Mouse (Mus musculus) MEL (cell line): ENCODE measurements at regions not wholly inside any gene's neighbourhood (a gene's known extent, or its start where the extent isn't known, plus 50 kb on each side); places are given as distances from the start of the nearest gene placed in this dataset.

Experiments used
- DNase-seq: peaks from one replicate; pipeline ENCODE4 v3.0.0; 2011; ENCODE audit warnings: low read depth, low spot score
- H3K27ac ChIP-seq: 2 replicates; pipeline ENCODE4 v1.5.1; 2012; ENCODE audit warnings: low read depth, mild to moderate bottlenecking, control low read depth, low read length, moderate library complexity; ENCODE audit not compliant: control insufficient read depth
- H3K27me3 ChIP-seq, 2 experiments: fragments of 150-350 bp in 1 of 2; sonication (generic) in 1 of 2; 2 replicates each; pipeline ENCODE4 v1.6.1; 2012; ENCODE audit warnings: low read length in 2 of 2, mild to moderate bottlenecking in 2 of 2, improper control_type of control experiment in 1 of 2, moderate library complexity in 1 of 2; ENCODE audit not compliant: insufficient read depth in 2 of 2, control insufficient read depth in 1 of 2
- H3K36me3 ChIP-seq, 2 experiments: 2 replicates each; pipeline ENCODE4 v1.6.1; 2012 to 2014; ENCODE audit warnings: low read length in 2 of 2, improper control_type of control experiment in 1 of 2, inconsistent platforms in 1 of 2, mild to moderate bottlenecking in 1 of 2; ENCODE audit not compliant: insufficient read depth in 2 of 2, control insufficient read depth in 1 of 2
- H3K4me1 ChIP-seq, 2 experiments: fragments of 150-350 bp in 1 of 2; sonication (generic) in 1 of 2; 2 replicates each; pipeline ENCODE4 v1.6.1; 2012; ENCODE audit warnings: low read length in 2 of 2, improper control_type of control experiment in 1 of 2, mild to moderate bottlenecking in 1 of 2; ENCODE audit not compliant: insufficient read depth in 2 of 2, control insufficient read depth in 1 of 2
- H3K4me3 ChIP-seq, 2 experiments: fragments of 150-350 bp in 1 of 2; sonication (generic) in 1 of 2; 2 replicates each; pipeline ENCODE4 v1.5.1; 2012; ENCODE audit warnings: low read depth in 2 of 2, low read length in 2 of 2, mild to moderate bottlenecking in 2 of 2, moderate library complexity in 2 of 2, control low read depth in 1 of 2, improper control_type of control experiment in 1 of 2; ENCODE audit not compliant: control insufficient read depth in 1 of 2, insufficient read depth in 1 of 2
- H3K79me2 ChIP-seq: 2 replicates; pipeline ENCODE4 v1.6.1; 2012; ENCODE audit warnings: mild to moderate bottlenecking, low read length, moderate library complexity; ENCODE audit not compliant: control insufficient read depth, poor library complexity, insufficient read depth
- H3K9ac ChIP-seq: 2 replicates; pipeline ENCODE4 v1.6.1; 2012; ENCODE audit warnings: low read depth, mild to moderate bottlenecking, control low read depth, low read length, moderate library complexity; ENCODE audit not compliant: control insufficient read depth, poor library complexity, severe bottlenecking
- H3K9me3 ChIP-seq: fragments of 150-350 bp; sonication (generic); replicated peaks from 2 replicates; pipeline ENCODE4 v1.6.1; 2012; ENCODE audit warnings: mild to moderate bottlenecking, low read length, improper control_type of control experiment, moderate library complexity; ENCODE audit not compliant: insufficient read depth
- CHD1 ChIP-seq: IDR thresholded peaks from 2 replicates; pipeline ENCODE4 v1.6.1; 2012; ENCODE audit warnings: low read depth, mild to moderate bottlenecking, inconsistent platforms, low read length, improper control_type of control experiment
- CHD2 ChIP-seq: IDR thresholded peaks from 2 replicates; pipeline ENCODE4 v1.6.1; 2011; ENCODE audit warnings: low read length, improper control_type of control experiment
- CTCF ChIP-seq, 3 experiments: IDR thresholded peaks in 2 of 3; conservative IDR thresholded peaks in 1 of 3; 2 replicates each; pipeline ENCODE4 v1.5.1; 2011 to 2012; ENCODE audit warnings: low read length in 3 of 3, low read depth in 2 of 3, mild to moderate bottlenecking in 2 of 3, improper control_type of control experiment in 1 of 3, inconsistent platforms in 1 of 3, mixed read lengths in 1 of 3, moderate library complexity in 1 of 3; ENCODE audit not compliant: control insufficient read depth in 1 of 3, insufficient read depth in 1 of 3, poor library complexity in 1 of 3, severe bottlenecking in 1 of 3
- E2F4 ChIP-seq: IDR thresholded peaks from 2 replicates; pipeline ENCODE4 v1.6.1; 2011; ENCODE audit warnings: low read depth, low read length, improper control_type of control experiment, borderline replicate concordance
- GABPA ChIP-seq: IDR thresholded peaks from 2 replicates; pipeline ENCODE4 v1.6.1; 2012; ENCODE audit warnings: low read depth, mild to moderate bottlenecking, inconsistent platforms, low read length, improper control_type of control experiment, moderate library complexity
- GATA1 ChIP-seq: IDR thresholded peaks from 2 replicates; pipeline ENCODE4 v1.6.1; 2011; ENCODE audit warnings: low read depth, low read length, improper control_type of control experiment
- HCFC1 ChIP-seq: IDR thresholded peaks from 2 replicates; pipeline ENCODE4 v1.6.1; 2012; ENCODE audit warnings: low read depth, mild to moderate bottlenecking, inconsistent platforms, low read length, improper control_type of control experiment, moderate library complexity
- JUND ChIP-seq: IDR thresholded peaks from 2 replicates; pipeline ENCODE4 v1.6.1; 2011; ENCODE audit warnings: low read depth, mild to moderate bottlenecking, improper control_type of control experiment, low read length
- MAZ ChIP-seq: IDR thresholded peaks from 2 replicates; pipeline ENCODE4 v1.6.1; 2012; ENCODE audit warnings: low read depth, mild to moderate bottlenecking, inconsistent platforms, low read length, improper control_type of control experiment
- MEF2A ChIP-seq: IDR thresholded peaks from 2 replicates; pipeline ENCODE4 v1.6.1; 2014; ENCODE audit warnings: low read depth, mild to moderate bottlenecking, inconsistent platforms, low read length, improper control_type of control experiment; ENCODE audit not compliant: poor library complexity, insufficient replicate concordance, severe bottlenecking; ENCODE audit errors: extremely low read depth
- MXI1 ChIP-seq: IDR thresholded peaks from 2 replicates; pipeline ENCODE4 v1.6.1; 2011; ENCODE audit warnings: mild to moderate bottlenecking, low read depth, low read length, improper control_type of control experiment
- MYB ChIP-seq: IDR thresholded peaks from 2 replicates; pipeline ENCODE4 v1.6.1; 2011; ENCODE audit warnings: mild to moderate bottlenecking, low read depth, low read length, improper control_type of control experiment
- NELFE ChIP-seq: IDR thresholded peaks from 2 replicates; pipeline ENCODE4 v1.6.1; 2011; ENCODE audit warnings: low read depth, low read length, improper control_type of control experiment
- POLR2A ChIP-seq, 2 experiments: IDR thresholded peaks; 2 replicates each; pipeline ENCODE4 v1.6.1; 2011 to 2012; ENCODE audit warnings: low read length in 2 of 2, mild to moderate bottlenecking in 2 of 2, control low read depth in 1 of 2, improper control_type of control experiment in 1 of 2, low read depth in 1 of 2, moderate library complexity in 1 of 2; ENCODE audit not compliant: control insufficient read depth in 1 of 2, insufficient read depth in 1 of 2, poor library complexity in 1 of 2
- POLR2AphosphoS2 ChIP-seq: IDR thresholded peaks from 2 replicates; pipeline ENCODE4 v1.6.1; 2011; ENCODE audit warnings: low read length, improper control_type of control experiment
- POLR2AphosphoS5 ChIP-seq: IDR thresholded peaks from 2 replicates; pipeline ENCODE4 v1.6.1; 2012; ENCODE audit warnings: low read depth, borderline replicate concordance, mild to moderate bottlenecking, inconsistent platforms, low read length, moderate library complexity, mixed read lengths
- RAD21 ChIP-seq: IDR thresholded peaks from 2 replicates; pipeline ENCODE4 v1.6.1; 2011; ENCODE audit warnings: mild to moderate bottlenecking, low read depth, low read length, improper control_type of control experiment
- TBP ChIP-seq: IDR thresholded peaks from 2 replicates; pipeline ENCODE4 v1.8.0; 2011; ENCODE audit warnings: low read depth, low read length, improper control_type of control experiment
- UBTF ChIP-seq: IDR thresholded peaks from 2 replicates; pipeline ENCODE4 v1.6.1; 2012; ENCODE audit warnings: low read depth, mild to moderate bottlenecking, inconsistent platforms, low read length, improper control_type of control experiment, moderate library complexity, borderline replicate concordance; ENCODE audit not compliant: insufficient read depth
- USF1 ChIP-seq: IDR thresholded peaks from 2 replicates; pipeline ENCODE4 v1.6.1; 2014; ENCODE audit warnings: low read depth, mild to moderate bottlenecking, inconsistent platforms, low read length, improper control_type of control experiment, moderate library complexity
- USF2 ChIP-seq, 2 experiments: IDR thresholded peaks; 2 replicates each; pipeline ENCODE4 v1.6.1; 2011 to 2012; ENCODE audit warnings: improper control_type of control experiment in 2 of 2, low read length in 2 of 2, borderline replicate concordance in 1 of 2, inconsistent platforms in 1 of 2, low read depth in 1 of 2, mild to moderate bottlenecking in 1 of 2; ENCODE audit not compliant: insufficient read depth in 1 of 2
- ZC3H11A ChIP-seq: IDR thresholded peaks from 2 replicates; pipeline ENCODE4 v1.6.1; 2012; ENCODE audit warnings: low read depth, mild to moderate bottlenecking, inconsistent platforms, low read length, improper control_type of control experiment
- ZKSCAN1 ChIP-seq: IDR thresholded peaks from 2 replicates; pipeline ENCODE4 v1.6.1; 2012; ENCODE audit warnings: low read depth, mild to moderate bottlenecking, inconsistent platforms, low read length, improper control_type of control experiment, moderate library complexity
- ZMIZ1 ChIP-seq: IDR thresholded peaks from 2 replicates; pipeline ENCODE4 v1.6.1; 2012; ENCODE audit warnings: low read depth, mild to moderate bottlenecking, inconsistent platforms, low read length, improper control_type of control experiment, moderate library complexity
- ZNF384 ChIP-seq: IDR thresholded peaks from 2 replicates; pipeline ENCODE4 v1.6.1; 2012; ENCODE audit warnings: low read depth, mild to moderate bottlenecking, inconsistent platforms, low read length, improper control_type of control experiment

DNA sequence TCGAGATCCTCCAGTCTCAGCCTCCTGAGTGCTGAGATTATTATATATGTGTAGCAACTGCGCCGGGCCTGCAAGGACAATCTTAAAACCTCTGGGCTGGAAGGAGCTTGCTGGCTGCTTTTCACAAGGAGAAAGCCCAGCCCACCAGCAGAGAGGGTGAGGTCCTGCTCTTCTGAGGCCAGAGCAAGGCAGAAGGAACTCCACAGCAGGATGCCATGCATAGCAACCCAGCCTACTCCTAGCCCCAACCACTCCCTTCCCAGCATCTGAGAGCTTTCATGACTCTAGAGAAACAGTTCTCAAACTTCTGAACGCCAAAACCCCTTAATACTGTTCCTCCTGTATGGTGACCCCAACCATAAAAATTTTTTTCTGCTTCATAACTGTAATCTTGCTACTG, 80.3 kb upstream of the Rpl38 start:
- Histone ChIP-seq H3K27ac (no peak overlapping the region), H3K9ac (no peak overlapping the region), H3K79me2 (no peaks in the 10 kb centered on the region), H3K36me3 (no peaks in the 10 kb centered on the region), H3K9me3 (no peaks in the 10 kb centered on the region), H3K27me3 (no peaks in the 10 kb centered on the region), H3K4me3 (no peak overlapping the region), H3K4me1 (no peaks in the 10 kb centered on the region)
- no peak for DNase-seq
- TF ChIP-seq RAD21 (no peak), POLR2AphosphoS2 (no peak), MEF2A (no peak), POLR2AphosphoS5 (no peak), CHD1 (no peak), HCFC1 (no peak), ZMIZ1 (no peak), GABPA (no peak), TBP (no peak), CTCF (IDR thresholded peaks at IDR 0.05 in 2 of 3, conservative IDR thresholded peaks at IDR 0.05 in 1 of 3; ENCODE audit: control insufficient read depth in 1 of 3, insufficient read depth in 1 of 3, low read depth in 2 of 3, low read length in 3 of 3, poor library complexity in 1 of 3, severe bottlenecking in 1 of 3) (no peak), CHD2 (no peak), ZKSCAN1 (no peak), UBTF (no peak)

DNA sequence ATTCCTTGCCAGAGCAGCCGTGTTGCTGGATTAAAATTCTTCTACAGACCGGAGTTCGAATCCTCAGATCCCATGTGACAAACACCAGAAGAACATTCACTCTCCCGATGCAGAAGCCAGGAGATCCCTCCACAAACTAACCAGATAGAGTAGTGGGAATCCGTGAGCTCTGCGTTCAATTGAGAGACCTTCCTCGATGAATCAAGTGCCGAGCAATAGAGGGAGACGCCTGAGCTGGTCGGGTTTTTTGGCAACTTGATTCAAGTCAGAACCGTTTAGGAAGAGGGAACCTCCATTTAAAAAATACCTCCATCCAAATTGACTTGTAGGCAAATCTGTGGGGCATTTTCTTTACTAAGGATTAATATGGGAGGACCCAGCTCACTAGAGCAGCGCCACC, 81.9 kb upstream of the Rpl38 start:
- Histone ChIP-seq H3K9ac (no peak overlapping the region), H3K27me3 (no peaks in the 10 kb centered on the region), H3K4me3 (no peak overlapping the region), H3K4me1 (no peaks in the 10 kb centered on the region), H3K9me3 (no peaks in the 10 kb centered on the region), H3K36me3 (no peaks in the 10 kb centered on the region), H3K27ac (no peak overlapping the region), H3K79me2 (no peaks in the 10 kb centered on the region)
- DNase-seq: no peak
- no peak for TF ChIP-seq POLR2A (IDR thresholded peaks at IDR 0.05; ENCODE audit: control insufficient read depth in 1 of 2, insufficient read depth in 1 of 2, low read depth in 1 of 2, low read length in 2 of 2, poor library complexity in 1 of 2)

DNA sequence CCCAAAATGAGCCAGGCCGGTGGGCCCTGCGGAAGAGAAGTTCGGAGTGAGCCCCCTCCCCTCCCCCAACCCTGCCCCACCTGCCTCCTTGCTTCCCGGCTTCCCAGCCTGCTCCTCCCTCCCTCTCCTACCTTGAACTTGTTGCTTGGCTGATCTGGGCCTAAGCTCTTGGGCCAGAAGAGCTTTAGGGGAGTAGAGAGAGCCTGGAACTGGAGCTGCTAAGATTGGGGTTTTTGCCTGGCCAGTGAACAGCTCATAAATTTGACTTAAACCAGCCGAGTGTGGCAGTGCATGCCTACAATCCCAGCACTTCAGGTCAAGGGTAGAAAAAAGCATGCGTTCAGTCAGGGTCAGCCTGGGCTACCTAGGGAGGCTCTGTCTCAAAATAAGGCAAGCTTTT, 83.5 kb upstream of the Rpl38 start:
- Histone ChIP-seq H3K27ac (no peak overlapping the region), H3K4me3 (no peak overlapping the region), H3K27me3 (no peaks in the 10 kb centered on the region), H3K79me2 (no peaks in the 10 kb centered on the region), H3K4me1 (no peaks in the 10 kb centered on the region), H3K9me3 (no peaks in the 10 kb centered on the region), H3K9ac (no peak overlapping the region), H3K36me3 (no peaks in the 10 kb centered on the region)
- no peak for DNase-seq
- TF ChIP-seq MXI1: no peak
- TF ChIP-seq NELFE: no peak
- TF ChIP-seq E2F4: no peak
- no peak for TF ChIP-seq ZC3H11A
- TF ChIP-seq GATA1: no peak
- no peak for TF ChIP-seq JUND
- no peak for TF ChIP-seq POLR2AphosphoS5
- no peak for TF ChIP-seq POLR2AphosphoS2
- TF ChIP-seq ZNF384: no peak
- no peak for TF ChIP-seq MYB
- TF ChIP-seq USF2 (IDR thresholded peaks at IDR 0.05; ENCODE audit: borderline replicate concordance in 1 of 2, insufficient read depth in 1 of 2, low read depth in 1 of 2, low read length in 2 of 2): no peak
- no peak for TF ChIP-seq CTCF (IDR thresholded peaks at IDR 0.05 in 2 of 3, conservative IDR thresholded peaks at IDR 0.05 in 1 of 3; ENCODE audit: control insufficient read depth in 1 of 3, insufficient read depth in 1 of 3, low read depth in 2 of 3, low read length in 3 of 3, poor library complexity in 1 of 3, severe bottlenecking in 1 of 3)
- TF ChIP-seq MAZ: no peak
- no peak for TF ChIP-seq USF1
